Mouse (Mus musculus) neutrophil, adult 59 days (primary cell): ENCODE measurements around the gene Tmem189. TPM values are rescaled to one million over a fixed set of nuclear protein-coding genes. Genes with fewer than 3 reads are reported as not detected.

ENCODE experiments used
- total RNA-seq, 2 experiments: library from RNA; stranded (reverse); gene quantifications; 1 replicate in 1 of 2; 2 replicates in 1 of 2; pipeline ENCODE4 v1.2.4; 2023

Tmem189 gene
- total RNA-seq: 100 to 1,000 TPM; 145 to 197 TPM

GRCm38 (mm10) chr2:167689501-167690218 lies at the start of gene Tmem189:
TSS of gene Tmem189 (minus strand) at chr2:167689822.

GRCm38 (mm10) chr2:167688498-167689451 lies 847 bp downstream of the Tmem189 start, which contains the start of gene Cebpb:
TSS of gene Cebpb (plus strand) at chr2:167688915.

GRCm38 (mm10) chr2:167661270-167662203 lies 28.1 kb downstream of the Tmem189 start, which contains the start of gene Gm20431:
TSS of gene Gm20431 (minus strand) at chr2:167661496.

DNA sequence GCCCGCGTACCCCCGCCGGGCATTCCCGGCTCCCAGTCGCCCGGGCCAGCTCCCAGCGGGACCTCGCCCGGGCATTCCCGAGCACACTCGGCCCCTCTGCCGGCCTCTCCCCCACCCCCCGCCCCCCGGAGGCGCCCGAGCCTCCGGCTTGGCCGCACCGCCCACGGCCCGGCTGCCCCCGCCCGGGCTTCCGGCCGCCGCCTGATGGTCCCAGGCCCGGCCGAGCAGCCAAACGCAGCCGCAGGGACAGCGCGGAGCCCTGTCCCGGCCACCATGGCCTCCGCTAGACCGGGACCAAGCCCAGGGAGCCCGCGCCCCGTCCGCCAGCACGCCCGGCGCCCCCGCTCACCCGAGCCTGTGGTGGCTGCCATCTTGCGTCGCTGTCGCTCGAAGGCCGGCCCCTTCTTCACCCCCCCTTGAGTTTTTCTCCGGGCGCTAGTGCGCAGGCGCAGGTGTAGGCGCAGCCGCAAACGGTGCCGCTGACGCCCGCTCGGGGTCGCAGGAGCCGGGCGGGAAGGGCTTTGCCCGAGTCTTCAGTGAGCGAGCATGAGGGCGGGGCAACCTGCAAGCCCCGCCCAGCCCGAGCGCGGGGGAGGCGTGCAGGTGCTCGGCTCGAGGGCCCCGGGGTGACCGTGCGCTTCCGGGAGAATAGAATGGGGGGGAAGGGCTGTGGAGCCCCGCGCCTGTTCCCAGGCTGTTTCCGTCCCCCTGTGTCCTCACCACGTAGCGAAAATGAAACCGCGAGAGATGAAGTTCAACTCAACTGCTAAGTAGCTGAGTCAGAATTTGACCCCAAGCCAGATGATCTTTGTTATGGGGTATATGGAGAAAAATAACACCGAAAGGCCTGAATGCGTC lies 57.8 kb downstream of the Tmem189 start, which contains the start of gene Ube2v1:
TSS of gene Ube2v1 (minus strand) at position 505 of the 858 bp plus-strand sequence.

Other genes starting within 250 kb of the Tmem189 start
- gene Rnf114, start 197.2 kb downstream of the Tmem189 start, total RNA-seq: 10 to 100 TPM; 55.4 to 57.7 TPM
- 10 to 100 TPM; 43.4 to 48.7 TPM for gene Spata2, start 196.9 kb downstream of the Tmem189 start, total RNA-seq
- gene Snai1, start 151.6 kb downstream of the Tmem189 start, total RNA-seq: 1 to 10 TPM; 1.8 to 2.4 TPM
- gene Ube2v1, start 57.7 kb downstream of the Tmem189 start, total RNA-seq: 10 to 100 TPM; 67.8 to 70.2 TPM
- 10 to 100 TPM; 21.3 to 29.3 TPM for gene Gm20431, start 28.3 kb downstream of the Tmem189 start, total RNA-seq
- gene Cebpb, start 907 bp downstream of the Tmem189 start, total RNA-seq: 100 to 1,000 TPM; 478 to 480 TPM
- 100 to 1,000 TPM; 167 to 183 TPM for gene Ptpn1, start 242.2 kb upstream of the Tmem189 start, total RNA-seq